7 mouse cellular contexts compared by ENCODE assay signal in genomic region chr17:34031465-34032173, GRCm38 (mm10). TPM values are rescaled to one million over a fixed set of nuclear protein-coding genes. Genes with fewer than 3 reads are reported as not detected.
DNase-seq lines count a peak whose midpoint lies in the region; ATAC-seq lines count a peak whose summit lies in the region.

TSS of gene Slc39a7 (minus strand) at chr17:34031682.
TSS of gene Rxrb (plus strand) at chr17:34031812.

- peaks cover 16% of the 10 kb centered on the region; the same call in 1 of the 2 replicates for H3K36me3 ChIP-seq in intestine, embryonic 15.5 days
- peaks cover 65% of the 10 kb centered on the region for H3K36me3 ChIP-seq in midbrain, embryonic 10.5 days

- peak within 1 kb of the TSS; percentile 93 for H3K9ac ChIP-seq in intestine, embryonic 15.5 days

- peak within 1 kb of the TSS; percentile 96 for H3K4me3 ChIP-seq in intestine, embryonic 15.5 days (replicated peaks)
- peak within 1 kb of the TSS; percentile 99 for H3K4me3 ChIP-seq in midbrain, embryonic 10.5 days

- no peaks in the 10 kb centered on the region for H3K27me3 ChIP-seq in intestine, embryonic 15.5 days (replicated peaks)
- no peaks in the 10 kb centered on the region for H3K27me3 ChIP-seq in midbrain, embryonic 10.5 days (ENCODE audit: low read depth, poor library complexity, severe bottlenecking)

- peak within 1 kb of the TSS; percentile 97 for H3K27ac ChIP-seq in intestine, embryonic 15.5 days
- peak within 1 kb of the TSS; percentile 100 for H3K27ac ChIP-seq in midbrain, embryonic 10.5 days (replicated peaks)

- under 1% methylated on average over 80 of the region's 88 CpGs for WGBS in intestine, embryonic 15.5 days
- under 1% methylated on average over 85 of the region's 88 CpGs for WGBS in midbrain, embryonic 10.5 days

- peak; percentile 99 for DNase-seq in adrenal gland, adult 2 months
- DNase-seq in embryo, embryonic 11.5 days (ENCODE audit: low read depth, low spot score): peak; percentile 99
- DNase-seq in gastrocnemius, postnatal 36 days: peak; percentile 98
- peak; percentile 98 for DNase-seq in left cerebral cortex, postnatal 25 days (ENCODE audit: low spot score in 2 of 2)
- DNase-seq in midbrain, embryonic 10.5 days (ENCODE audit: low spot score): peak; percentile 100
- DNase-seq in right cerebral cortex, postnatal 4 days: peak; percentile 100

- H3K9me3 ChIP-seq in intestine, embryonic 15.5 days: no peaks in the 10 kb centered on the region
- no peaks in the 10 kb centered on the region for H3K9me3 ChIP-seq in midbrain, embryonic 10.5 days (replicated peaks)

- H3K4me1 ChIP-seq in intestine, embryonic 15.5 days (replicated peaks): peaks cover 49% of the 10 kb centered on the region
- peaks cover 78% of the 10 kb centered on the region for H3K4me1 ChIP-seq in midbrain, embryonic 10.5 days

- peak within 1 kb of the TSS; percentile 93 for H3K4me2 ChIP-seq in intestine, embryonic 15.5 days (replicated peaks)

- ATAC-seq in intestine, embryonic 15.5 days: peak; percentile 83

- intact Hi-C loops in gastrocnemius, postnatal 36 days (cut with DNase I): no loop called here
- intact Hi-C loops in left cerebral cortex, postnatal 25 days (cut with DNase I): loop anchor here (5.0 kb wide), 1 partner anchor 86 kb away; the partner anchor contains the start of gene H2-DMa

RNA-seq across cellular contexts. Expression of gene Slc39a7, which starts in this region (rescaled TPM):
- total RNA-seq in adrenal gland, adult 2 months (2021): 100 to 1,000 TPM; 156 to 217 TPM
- polyA plus RNA-seq in adrenal gland, adult 2 months (2012; rRNA removed): 291 and 321 TPM in 2 replicates
- 10 to 100 TPM; 40.8 to 45.2 TPM for total RNA-seq in gastrocnemius, postnatal 36 days (2021)
- polyA plus RNA-seq in intestine, embryonic 15.5 days (2015; fragmentation: Nextera tagmentation; extraction: Ambion mirVana): 151 and 172 TPM in 2 replicates
- total RNA-seq in left cerebral cortex, postnatal 25 days (2021): 10 to 100 TPM; 96.2 to 98.6 TPM
- 221 and 227 TPM in 2 replicates for polyA plus RNA-seq in midbrain, embryonic 10.5 days (2016; fragmentation: Nextera tagmentation; extraction: Ambion mirVana)

RNA-seq across cellular contexts. Expression of gene Rxrb, which starts in this region (rescaled TPM):
- total RNA-seq in adrenal gland, adult 2 months (2021): 10 to 100 TPM; 47.5 to 54.9 TPM
- polyA plus RNA-seq in adrenal gland, adult 2 months (2012; rRNA removed): 150 and 161 TPM in 2 replicates
- 10 to 100 TPM; 34.5 to 35.3 TPM for total RNA-seq in gastrocnemius, postnatal 36 days (2021)
- 41.8 and 45.0 TPM in 2 replicates for polyA plus RNA-seq in intestine, embryonic 15.5 days (2015; fragmentation: Nextera tagmentation; extraction: Ambion mirVana)
- total RNA-seq in left cerebral cortex, postnatal 25 days (2021): 10 to 100 TPM; 79.5 to 83.1 TPM
- 54.0 and 56.9 TPM in 2 replicates for polyA plus RNA-seq in midbrain, embryonic 10.5 days (2016; fragmentation: Nextera tagmentation; extraction: Ambion mirVana)

Comparison
In these comparisons a context has a peak if more than half of its experiments do, and no peak if none do; other contexts are left out.
1. Peak in every context shown above with its lines: DNase-seq, ATAC-seq, H3K4me3 ChIP-seq and H3K27ac ChIP-seq.